Mouse (Mus musculus): Measurements from ENCODE around the gene Padi2.

DNA sequence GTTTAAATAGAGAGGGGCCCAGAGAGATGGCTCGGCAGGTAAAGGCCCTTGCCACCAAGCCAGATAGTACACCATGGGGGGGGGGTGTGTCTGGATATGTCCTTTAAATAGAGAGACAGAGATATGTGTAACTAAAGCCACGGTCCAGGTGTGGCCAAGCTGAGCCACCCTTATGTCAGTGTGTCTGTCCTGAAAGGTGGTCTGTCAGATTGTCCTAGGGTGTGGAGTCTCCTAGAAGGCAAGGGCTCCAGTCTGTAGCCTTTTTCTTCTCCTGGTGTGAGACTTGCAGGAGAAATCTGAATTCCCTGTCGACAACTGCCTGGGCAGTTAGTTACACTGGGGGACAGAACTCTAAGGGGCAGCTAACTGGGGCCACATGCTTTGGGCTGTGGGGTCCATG, 25.9 kb upstream of the Padi2 start:
- TF ChIP-seq CTCF (IDR thresholded peaks at IDR 0.05; ENCODE audit: borderline replicate concordance, extremely low read depth, insufficient read depth, insufficient read length): no peak
- TF ChIP-seq POLR2A (IDR thresholded peaks at IDR 0.05; ENCODE audit: borderline replicate concordance, extremely low read depth, insufficient read depth, insufficient read length, poor library complexity, severe bottlenecking): no peak
